Mouse (Mus musculus) brain, embryonic 14.5 days (tissue): ENCODE measurements around the gene Bcl2.

Experiments used
- CTCF ChIP-seq: fragments of 200-500 bp; IDR thresholded peaks from 2 replicates; pipeline ENCODE4 v1.5.1; 2012; ENCODE audit warnings: inconsistent platforms, mild to moderate bottlenecking, moderate library complexity, borderline replicate concordance; ENCODE audit not compliant: insufficient read depth, insufficient read length; ENCODE audit errors: extremely low read depth
- POLR2A ChIP-seq: fragments of 200-500 bp; IDR thresholded peaks from 2 replicates; pipeline ENCODE4 v1.6.1; 2012; ENCODE audit warnings: mild to moderate bottlenecking, inconsistent platforms, borderline replicate concordance; ENCODE audit not compliant: poor library complexity, insufficient read depth, insufficient read length, severe bottlenecking; ENCODE audit errors: extremely low read depth

GRCm38 (mm10) chr1:106748555-106749315 lies 34.7 kb upstream of the Bcl2 start:
- TF ChIP-seq POLR2A (no peak), CTCF (no peak)
